Mouse (Mus musculus) heart, postnatal 10 days (tissue): ENCODE measurements around the gene 4933414I15Rik. TPM values are rescaled to one million over a fixed set of nuclear protein-coding genes. Genes with fewer than 3 reads are reported as not detected.

Experiments used
- total RNA-seq, 2 experiments: library from RNA; stranded (reverse); gene quantifications; 2 replicates each; pipeline ENCODE4 v1.2.3; 2021

4933414I15Rik gene
- total RNA-seq, 2 experiments from 2014 or later = not detected

Other genes with a start within 250 kb of the 4933414I15Rik start
- 1 to 10 TPM; 7.0 to 7.7 TPM for gene Zfp354c, start 116.0 kb downstream of the 4933414I15Rik start, total RNA-seq
- 1 to 10 TPM in 1 of 2 experiments, under 1 TPM in 1; 0.72 to 1.2 TPM for gene Zfp879, start 102.2 kb downstream of the 4933414I15Rik start, total RNA-seq
- not detected for gene Grm6, start 93.1 kb downstream of the 4933414I15Rik start, total RNA-seq
- 1 to 10 TPM; 1.1 to 2.3 TPM for gene Zfp454, start 56.1 kb downstream of the 4933414I15Rik start, total RNA-seq
- 1 to 10 TPM; 3.1 to 4.6 TPM for gene Zfp2, start 27.6 kb downstream of the 4933414I15Rik start, total RNA-seq
- gene Zfp354b, start 12.1 kb downstream of the 4933414I15Rik start, total RNA-seq = 1 to 10 TPM; 1.1 to 1.3 TPM
- not detected for gene Prop1, start 10.0 kb upstream of the 4933414I15Rik start, total RNA-seq
- gene Olfr1378, start 22.8 kb upstream of the 4933414I15Rik start, total RNA-seq = not detected
- not detected for gene Olfr1377, start 38.2 kb upstream of the 4933414I15Rik start, total RNA-seq
- gene Olfr51, start 59.8 kb upstream of the 4933414I15Rik start, total RNA-seq = not detected
- gene Olfr54, start 70.5 kb upstream of the 4933414I15Rik start, total RNA-seq = not detected
- not detected for gene Olfr1375, start 104.3 kb upstream of the 4933414I15Rik start, total RNA-seq
- 1 to 10 TPM; 2.1 to 2.9 TPM for gene Zfp354a, start 115.5 kb upstream of the 4933414I15Rik start, total RNA-seq